Mouse (Mus musculus): ENCODE results near the gene Zc3h12d.

- TF ChIP-seq TAL1 (IDR thresholded peaks at IDR 0.05; ENCODE audit: low read length) (no peak), GATA1 (IDR thresholded peaks at IDR 0.05; ENCODE audit: low read length) (no peak)
Observed at GRCm38 (mm10) chr10:7888256-7888868, 56.1 kb downstream of the Zc3h12d start.
